Mouse (Mus musculus): Measurements from ENCODE around the gene Trp53inp2.

The Trp53inp2 gene

GRCm38 (mm10) chr2:155380261-155381059 is at the start of gene Trp53inp2:
Gene Trp53inp2 (plus strand): TSS chr2:155381059.
- no peak for DNase-seq (ENCODE audit: low spot score)

GRCm38 (mm10) chr2:155331351-155331750 is 49.5 kb upstream of the Trp53inp2 start:
- no peak for DNase-seq (ENCODE audit: low spot score)

GRCm38 (mm10) chr2:155333421-155333820 is 47.4 kb upstream of the Trp53inp2 start:
- DNase-seq (ENCODE audit: low spot score), result no peak

- no peak for DNase-seq (ENCODE audit: low spot score)
Observed at GRCm38 (mm10) chr2:155335231-155335630, 45.6 kb upstream of the Trp53inp2 start.

GRCm38 (mm10) chr2:155336254-155336653 is 44.6 kb upstream of the Trp53inp2 start:
- DNase-seq (ENCODE audit: low spot score), result no peak

- DNase-seq (ENCODE audit: low spot score), result no peak
Observed at GRCm38 (mm10) chr2:155340166-155340565, 40.7 kb upstream of the Trp53inp2 start.

GRCm38 (mm10) chr2:155346670-155347069 is 34.2 kb upstream of the Trp53inp2 start:
- no peak for DNase-seq (ENCODE audit: low spot score)

GRCm38 (mm10) chr2:155354402-155354801 is 26.5 kb upstream of the Trp53inp2 start:
- no peak for DNase-seq (ENCODE audit: low spot score)

GRCm38 (mm10) chr2:155356971-155357591 is 23.8 kb upstream of the Trp53inp2 start, which contains the start of gene Pigu:
Gene Pigu (minus strand): TSS chr2:155357430.
- peak; percentile 90 for DNase-seq (ENCODE audit: low spot score)

- no peak for DNase-seq (ENCODE audit: low spot score)
Observed at GRCm38 (mm10) chr2:155357686-155358399, 23.0 kb upstream of the Trp53inp2 start.

- no peak for DNase-seq (ENCODE audit: low spot score)
Observed at GRCm38 (mm10) chr2:155367635-155368284, 13.1 kb upstream of the Trp53inp2 start.

- DNase-seq (ENCODE audit: low spot score), result peak; percentile 58
Observed at GRCm38 (mm10) chr2:155369333-155369883, 11.5 kb upstream of the Trp53inp2 start.

- DNase-seq (ENCODE audit: low spot score), result no peak
Observed at GRCm38 (mm10) chr2:155372451-155372850, 8.4 kb upstream of the Trp53inp2 start.

- DNase-seq (ENCODE audit: low spot score), result no peak
Observed at GRCm38 (mm10) chr2:155373302-155373701, 7.6 kb upstream of the Trp53inp2 start.

GRCm38 (mm10) chr2:155373886-155374285 is 7.0 kb upstream of the Trp53inp2 start:
- DNase-seq (ENCODE audit: low spot score), result no peak

GRCm38 (mm10) chr2:155374521-155374920 is 6.3 kb upstream of the Trp53inp2 start:
- no peak for DNase-seq (ENCODE audit: low spot score)

- DNase-seq (ENCODE audit: low spot score), result no peak
Observed at GRCm38 (mm10) chr2:155376191-155376590, 4.7 kb upstream of the Trp53inp2 start.

GRCm38 (mm10) chr2:155381060-155381437 is 190 bp downstream of the Trp53inp2 start:
- no peak for DNase-seq (ENCODE audit: low spot score)

GRCm38 (mm10) chr2:155381643-155382331 is 928 bp downstream of the Trp53inp2 start:
- DNase-seq (ENCODE audit: low spot score), result peak; percentile 99

GRCm38 (mm10) chr2:155382332-155382700 is 1.5 kb downstream of the Trp53inp2 start:
- no peak for DNase-seq (ENCODE audit: low spot score)

GRCm38 (mm10) chr2:155382791-155383438 is 2.1 kb downstream of the Trp53inp2 start:
- DNase-seq (ENCODE audit: low spot score), result no peak

Data from testis, postnatal 10 days (tissue).